Mouse (Mus musculus): ENCODE data around the gene Bola2.

GRCm38 (mm10) chr7:126739551-126739950, 44.4 kb downstream of the Bola2 start:
- TF ChIP-seq CTCF (conservative IDR thresholded peaks at IDR 0.05; ENCODE audit: insufficient read depth, insufficient read length, low read depth, low read length), result no peak
- no peak for TF ChIP-seq POLR2A (IDR thresholded peaks at IDR 0.05; ENCODE audit: low read depth, low read length)

Measured in kidney, adult 2 months (tissue).